Mouse (Mus musculus) forebrain, embryonic 13.5 days (tissue): ENCODE measurements at regions not wholly inside any gene's neighbourhood (a gene's known extent, or its start where the extent isn't known, plus 50 kb on each side); places are given as distances from the start of the nearest gene placed in this dataset.

ENCODE experiments used
- ATAC-seq: fragments of 200-750 bp; cut with Nextera tagmentation; 2 replicates; pipeline ENCODE4 v1.8.0; 2017
- H3K27ac ChIP-seq: fragments of 300-500 bp; sonication (generic); 2 replicates; pipeline ENCODE4 v1.5.1; 2015; ENCODE audit warnings: inconsistent platforms, mild to moderate bottlenecking, moderate library complexity
- H3K27me3 ChIP-seq: fragments of 300-500 bp; sonication (generic); 2 replicates; pipeline ENCODE4 v1.6.1; 2015; ENCODE audit warnings: mild to moderate bottlenecking, inconsistent platforms
- H3K36me3 ChIP-seq: fragments of 300-500 bp; sonication (generic); 2 replicates; pipeline ENCODE4 v1.6.1; 2015; ENCODE audit warnings: mild to moderate bottlenecking, inconsistent platforms; ENCODE audit not compliant: poor library complexity, severe bottlenecking
- H3K4me1 ChIP-seq: fragments of 300-500 bp; sonication (generic); 2 replicates; pipeline ENCODE4 v1.6.1; 2015; ENCODE audit warnings: inconsistent platforms
- H3K4me2 ChIP-seq: fragments of 300-500 bp; sonication (generic); 2 replicates; pipeline ENCODE4 v1.6.1; 2015; ENCODE audit warnings: inconsistent platforms, mild to moderate bottlenecking, moderate library complexity
- H3K4me3 ChIP-seq: fragments of 300-500 bp; sonication (generic); 2 replicates; pipeline ENCODE4 v1.5.1; 2015; ENCODE audit warnings: mild to moderate bottlenecking, inconsistent platforms
- H3K9ac ChIP-seq: fragments of 300-500 bp; sonication (generic); 2 replicates; pipeline ENCODE4 v1.6.1; 2015; ENCODE audit warnings: mild to moderate bottlenecking, inconsistent platforms
- H3K9me3 ChIP-seq: fragments of 300-500 bp; sonication (generic); replicated peaks from 2 replicates; pipeline ENCODE4 v1.6.1; 2016; ENCODE audit warnings: inconsistent platforms
- WGBS: fragments of 180-500 bp; shearing (Covaris S2); methylation state at CpG from one replicate; pipeline ENCODE4 v1.1.7; 2015; 5-methylcytosine and 5-hydroxymethylcytosine counted together

DNA sequence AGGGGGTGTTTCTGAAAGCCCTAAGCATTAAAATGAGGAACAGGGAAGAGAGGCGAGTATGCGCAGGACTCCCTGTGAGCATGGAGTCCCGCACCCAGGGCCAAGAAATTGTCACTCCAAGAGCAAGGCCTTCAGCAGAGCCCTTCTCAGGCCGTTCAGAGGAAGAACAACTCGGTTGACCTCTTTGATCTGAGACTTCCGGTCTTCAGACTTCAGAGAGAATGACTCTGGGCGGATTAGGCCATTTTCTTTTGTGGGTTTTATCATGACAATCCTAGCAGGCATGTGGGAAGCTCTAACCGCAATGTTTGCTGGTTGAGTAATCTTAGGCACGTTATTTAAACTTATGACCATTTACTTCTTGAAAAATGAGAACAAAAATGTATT is 193.9 kb upstream of the Creb1 start:
- H3K27ac ChIP-seq: no peak overlapping the region
- no peaks in the 10 kb centered on the region for H3K36me3 ChIP-seq
- H3K4me3 ChIP-seq: no peak overlapping the region
- peaks cover 11% of the 10 kb centered on the region for H3K4me1 ChIP-seq
- WGBS: 33% methylated on average over 9 of the region's 9 CpGs
- ATAC-seq: no peak
- H3K4me2 ChIP-seq: peak overlapping the region; percentile 39
- no peaks in the 10 kb centered on the region for H3K9me3 ChIP-seq
- no peaks in the 10 kb centered on the region for H3K27me3 ChIP-seq
- H3K9ac ChIP-seq: no peak overlapping the region

DNA sequence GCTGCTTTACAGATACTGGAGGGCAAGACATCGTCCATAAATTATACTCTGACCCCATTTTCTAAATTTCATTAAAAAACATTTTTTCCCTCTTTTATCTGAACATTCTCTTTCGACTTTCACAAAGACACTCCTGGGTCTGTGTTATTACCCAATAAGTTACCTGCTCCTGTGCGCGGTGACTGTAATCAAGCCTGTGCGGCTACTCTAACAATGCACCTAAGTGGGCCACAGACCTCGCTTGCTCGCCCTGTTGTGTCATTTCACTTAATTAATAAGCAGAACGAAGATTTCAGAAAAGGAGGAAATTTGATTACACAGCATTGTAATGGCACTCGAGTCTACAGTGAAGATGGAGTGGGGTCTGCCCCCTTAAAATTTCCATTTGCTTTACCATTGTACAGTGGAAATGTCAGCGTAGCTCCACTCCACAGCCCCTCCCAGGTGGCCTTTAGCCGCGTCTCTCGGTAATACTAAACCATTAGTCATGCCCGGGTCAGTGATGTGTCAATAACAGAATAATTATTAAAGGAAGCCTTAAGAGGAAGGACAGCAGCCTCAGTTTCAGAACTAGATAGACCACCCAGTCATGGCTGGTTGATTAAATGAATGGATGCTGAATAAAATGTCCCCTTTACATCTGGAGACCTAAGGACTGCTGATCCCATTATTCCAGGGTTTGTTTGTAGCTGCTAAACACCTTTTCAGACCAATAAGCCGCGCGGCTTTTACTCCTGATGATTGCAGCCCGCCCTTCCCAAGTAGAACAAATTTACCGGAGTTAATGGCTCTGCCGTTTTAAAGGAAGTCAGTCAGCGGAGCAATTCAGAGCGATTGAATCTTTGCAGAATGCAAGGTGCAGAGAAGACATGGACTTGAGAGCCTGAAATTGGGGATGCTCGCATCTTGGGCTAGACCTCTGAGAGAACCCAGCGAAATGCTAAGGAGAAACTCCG is 194.5 kb upstream of the Creb1 start:
- H3K4me3 ChIP-seq: no peak overlapping the region
- no peak for ATAC-seq
- 36% methylated on average over 25 of the region's 25 CpGs for WGBS
- H3K4me2 ChIP-seq: peak overlapping the region; percentile 39
- peaks cover 11% of the 10 kb centered on the region for H3K4me1 ChIP-seq
- H3K27me3 ChIP-seq: no peaks in the 10 kb centered on the region
- no peak overlapping the region for H3K27ac ChIP-seq
- no peaks in the 10 kb centered on the region for H3K36me3 ChIP-seq
- no peaks in the 10 kb centered on the region for H3K9me3 ChIP-seq
- H3K9ac ChIP-seq: no peak overlapping the region

DNA sequence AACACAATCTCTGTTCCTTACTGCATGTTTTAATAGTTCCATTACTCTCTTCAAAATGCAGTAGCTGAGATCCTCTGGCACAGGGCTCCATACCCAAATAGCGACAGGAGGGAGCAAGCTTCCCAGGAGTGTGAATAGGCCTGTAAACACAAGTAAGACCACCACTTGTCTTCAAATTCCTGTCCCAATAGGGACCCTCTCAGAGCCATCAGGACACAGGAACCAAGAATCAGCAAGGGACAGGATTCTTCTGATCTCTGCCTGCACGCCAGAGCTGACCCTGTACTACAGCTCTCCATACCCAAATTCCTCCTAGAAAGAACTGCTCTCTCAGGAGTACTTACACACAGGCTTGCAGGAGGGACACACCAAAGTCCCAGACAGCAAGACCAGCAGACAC is 200.9 kb upstream of the Creb1 start:
- no peak for ATAC-seq
- WGBS: 43% methylated on average over 2 of the region's 2 CpGs

DNA sequence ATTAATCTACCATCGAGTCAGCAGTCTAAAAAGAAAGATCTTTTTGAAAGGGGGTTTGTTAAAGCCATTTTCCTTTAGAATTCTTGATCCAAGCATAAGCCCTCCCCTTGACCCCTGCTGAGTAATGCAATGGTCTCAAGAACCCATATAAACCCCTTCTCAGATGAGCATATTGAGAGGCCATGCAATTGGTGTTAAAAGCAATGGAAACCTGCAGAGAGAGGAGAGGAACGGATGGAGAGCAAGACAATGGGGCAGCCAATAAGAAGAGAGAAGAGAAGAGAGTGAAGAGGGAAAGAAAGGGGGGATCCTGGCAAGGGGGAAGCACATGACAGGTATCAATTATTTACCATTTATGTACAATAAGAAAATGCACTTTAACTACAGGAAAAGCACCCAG is 201.7 kb upstream of the Creb1 start:
- Histone ChIP-seq H3K9me3 (no peaks in the 10 kb centered on the region), H3K9ac (no peak overlapping the region), H3K4me2 (no peak overlapping the region), H3K4me3 (no peak overlapping the region), H3K36me3 (no peaks in the 10 kb centered on the region), H3K27ac (no peak overlapping the region), H3K4me1 (peaks cover 9% of the 10 kb centered on the region; the same call in 1 of the 2 replicates), H3K27me3 (no peaks in the 10 kb centered on the region)
- ATAC-seq: peak; percentile 41; the same call in 1 of the 2 replicates
- 4% methylated on average over 2 of the region's 2 CpGs for WGBS

More for the DNA sequence above, 200.9 kb upstream of the Creb1 start:
- Histone ChIP-seq H3K9ac (no peak overlapping the region), H3K4me3 (no peak overlapping the region), H3K4me1 (peaks cover 9% of the 10 kb centered on the region; the same call in 1 of the 2 replicates), H3K36me3 (no peaks in the 10 kb centered on the region), H3K27me3 (no peaks in the 10 kb centered on the region), H3K4me2 (no peak overlapping the region), H3K27ac (no peak overlapping the region), H3K9me3 (no peaks in the 10 kb centered on the region)

DNA sequence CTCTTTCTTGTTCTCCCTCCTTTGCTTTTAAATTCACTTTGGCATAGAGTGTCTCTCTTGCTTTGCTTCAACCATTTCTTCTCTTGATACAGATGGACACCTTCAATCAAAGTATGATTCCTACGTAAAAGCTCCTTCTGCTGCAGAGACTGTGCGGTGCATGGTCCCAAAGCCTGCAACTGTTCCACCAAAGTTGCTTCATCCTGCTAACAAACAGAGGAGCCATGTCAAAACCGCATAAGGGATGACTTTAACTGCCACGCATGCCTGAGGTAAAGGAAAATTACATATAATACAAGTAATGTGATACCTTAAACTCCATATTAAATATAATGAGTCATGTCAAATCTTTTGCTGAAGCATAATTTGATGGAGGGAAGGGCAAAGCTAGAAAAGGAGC is 200.1 kb upstream of the Klf7 start:
- WGBS: 94% methylated on average over 4 of the region's 4 CpGs

DNA sequence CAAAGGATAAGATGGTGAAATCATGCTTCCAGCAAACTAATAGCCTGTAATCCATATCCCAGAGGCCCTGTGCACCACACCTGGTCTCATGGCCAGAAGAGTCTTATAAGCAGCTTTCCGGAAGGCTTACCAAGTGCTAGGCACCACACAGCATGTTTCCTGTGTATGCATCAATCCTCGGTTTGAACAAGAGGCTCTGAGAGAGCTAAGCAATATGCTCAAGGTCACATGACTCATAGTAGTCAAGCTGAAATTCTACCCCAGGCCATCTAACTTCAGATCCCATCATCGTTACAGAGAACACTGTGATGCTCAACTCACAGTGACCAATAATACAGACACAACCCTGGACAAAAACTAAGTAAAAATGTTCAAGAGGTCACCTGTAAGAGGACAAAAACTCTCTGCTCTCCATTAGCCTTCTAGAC is 197.1 kb upstream of the Klf7 start:
- no peak for ATAC-seq
- Histone ChIP-seq H3K27ac (no peak overlapping the region), H3K4me3 (no peak overlapping the region), H3K9me3 (no peaks in the 10 kb centered on the region), H3K9ac (no peak overlapping the region), H3K4me2 (no peak overlapping the region), H3K36me3 (no peaks in the 10 kb centered on the region), H3K4me1 (no peaks in the 10 kb centered on the region; the same call in 1 of the 2 replicates), H3K27me3 (no peaks in the 10 kb centered on the region)
- WGBS: 74% methylated on average over 3 of the region's 3 CpGs

More for the DNA sequence above, 200.1 kb upstream of the Klf7 start:
- Histone ChIP-seq H3K9me3 (no peaks in the 10 kb centered on the region), H3K27ac (no peak overlapping the region), H3K4me1 (no peaks in the 10 kb centered on the region; the same call in 1 of the 2 replicates), H3K4me2 (no peak overlapping the region), H3K9ac (no peak overlapping the region), H3K36me3 (no peaks in the 10 kb centered on the region), H3K4me3 (no peak overlapping the region), H3K27me3 (no peaks in the 10 kb centered on the region)
- no peak for ATAC-seq

DNA sequence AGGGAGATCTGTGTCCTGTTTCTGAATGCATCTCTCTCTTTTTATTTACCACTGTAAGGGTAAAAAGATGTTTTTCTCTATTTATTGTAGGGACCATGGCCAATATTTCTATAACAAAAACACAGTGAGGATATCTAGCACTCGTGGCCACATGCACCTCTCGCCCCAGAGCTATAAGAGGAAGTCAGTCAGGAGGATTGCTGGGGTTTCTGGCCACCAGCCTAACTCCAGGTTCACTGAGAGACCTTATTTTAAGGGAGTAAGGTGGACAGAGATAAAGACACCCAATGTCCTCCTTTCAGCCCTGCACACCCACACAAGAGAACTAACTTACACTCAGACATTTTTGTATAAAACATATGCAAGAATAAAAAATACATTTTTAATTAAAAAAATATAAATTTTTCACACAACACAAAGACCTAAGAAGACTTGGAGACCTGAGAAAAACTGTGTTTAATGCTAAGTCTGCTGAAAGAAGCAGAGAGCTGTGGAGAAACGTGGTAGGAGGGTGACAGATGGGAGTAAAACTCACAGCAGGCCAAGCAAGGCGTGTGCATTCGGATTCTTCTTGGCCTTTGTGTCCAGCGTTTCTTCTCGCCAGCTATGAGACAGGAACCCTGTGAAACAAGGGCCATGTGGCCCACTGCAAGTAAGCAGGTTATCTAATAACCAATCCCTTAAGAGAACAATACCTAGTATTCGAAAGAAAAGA is 196.5 kb upstream of the Klf7 start:
- Histone ChIP-seq H3K4me3 (no peak overlapping the region), H3K9me3 (no peaks in the 10 kb centered on the region), H3K27me3 (no peaks in the 10 kb centered on the region), H3K4me1 (no peaks in the 10 kb centered on the region; the same call in 1 of the 2 replicates), H3K9ac (no peak overlapping the region), H3K27ac (no peak overlapping the region), H3K36me3 (no peaks in the 10 kb centered on the region), H3K4me2 (no peak overlapping the region)
- WGBS: 69% methylated on average over 8 of the region's 8 CpGs
- ATAC-seq: no peak

DNA sequence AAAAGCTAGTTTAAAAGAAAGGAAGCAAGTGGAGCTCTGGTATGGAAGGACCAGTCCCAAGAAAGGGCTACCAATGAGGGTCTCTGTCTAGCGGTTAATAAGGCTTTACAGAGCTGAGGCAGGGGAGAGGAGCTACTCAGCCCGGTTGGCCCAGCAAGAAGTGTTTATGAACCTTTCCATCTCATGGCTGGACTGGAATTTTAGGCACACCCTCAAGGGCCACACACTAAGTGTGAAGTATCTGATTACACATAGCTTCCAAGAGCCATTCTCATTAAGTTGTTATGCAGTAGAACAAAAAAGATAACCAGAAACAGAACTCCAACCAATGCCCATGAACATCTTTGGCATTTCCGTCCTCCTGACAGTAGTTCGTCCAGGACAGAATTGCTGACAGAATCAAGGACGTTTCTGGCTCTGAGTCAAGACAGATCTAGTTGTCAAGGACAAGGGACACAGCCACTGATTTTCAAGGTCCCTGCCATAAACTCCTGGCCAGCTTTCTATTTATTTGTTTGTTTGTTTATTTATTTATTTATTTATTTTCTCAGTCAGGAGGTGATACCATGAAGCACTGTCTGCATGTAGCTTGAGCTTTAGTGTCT is 195.1 kb upstream of the Klf7 start:
- whole genome bisulfite sequencing: 91% methylated on average over 5 of the region's 5 CpGs
- H3K36me3 ChIP-seq: no peaks in the 10 kb centered on the region
- no peaks in the 10 kb centered on the region; the same call in 1 of the 2 replicates for H3K4me1 ChIP-seq
- no peaks in the 10 kb centered on the region for H3K9me3 ChIP-seq
- H3K27ac ChIP-seq: no peak overlapping the region
- H3K4me2 ChIP-seq: no peak overlapping the region
- no peak for ATAC-seq
- no peak overlapping the region for H3K9ac ChIP-seq
- H3K4me3 ChIP-seq: no peak overlapping the region
- no peaks in the 10 kb centered on the region for H3K27me3 ChIP-seq

DNA sequence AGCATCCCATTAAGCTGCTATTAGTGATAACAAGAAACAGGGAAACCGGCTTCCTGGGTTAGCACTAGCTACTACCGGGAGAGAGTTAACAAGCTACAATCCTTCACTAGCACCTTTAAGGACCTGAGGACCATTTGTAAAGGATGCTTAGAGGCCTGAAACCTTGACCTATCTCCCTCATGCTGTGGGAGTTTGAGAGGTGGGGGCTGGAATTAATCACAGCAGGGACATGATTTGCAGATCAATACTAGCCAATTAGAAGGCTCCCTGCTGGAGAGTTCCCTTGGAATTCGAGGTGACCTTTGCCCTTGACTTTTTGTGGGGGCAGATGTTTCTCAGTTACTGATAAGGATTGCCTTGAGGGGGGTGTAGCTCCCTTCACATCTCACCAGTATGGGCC is 189.3 kb upstream of the Klf7 start:
- ATAC-seq: no peak
- H3K9ac ChIP-seq: no peak overlapping the region
- WGBS: 26% methylated on average over 3 of the region's 3 CpGs
- H3K27ac ChIP-seq: no peak overlapping the region
- H3K36me3 ChIP-seq: no peaks in the 10 kb centered on the region
- H3K9me3 ChIP-seq: no peaks in the 10 kb centered on the region
- H3K4me1 ChIP-seq: peaks cover 8% of the 10 kb centered on the region; the same call in 1 of the 2 replicates
- no peaks in the 10 kb centered on the region for H3K27me3 ChIP-seq
- no peak overlapping the region for H3K4me2 ChIP-seq
- no peak overlapping the region for H3K4me3 ChIP-seq

DNA sequence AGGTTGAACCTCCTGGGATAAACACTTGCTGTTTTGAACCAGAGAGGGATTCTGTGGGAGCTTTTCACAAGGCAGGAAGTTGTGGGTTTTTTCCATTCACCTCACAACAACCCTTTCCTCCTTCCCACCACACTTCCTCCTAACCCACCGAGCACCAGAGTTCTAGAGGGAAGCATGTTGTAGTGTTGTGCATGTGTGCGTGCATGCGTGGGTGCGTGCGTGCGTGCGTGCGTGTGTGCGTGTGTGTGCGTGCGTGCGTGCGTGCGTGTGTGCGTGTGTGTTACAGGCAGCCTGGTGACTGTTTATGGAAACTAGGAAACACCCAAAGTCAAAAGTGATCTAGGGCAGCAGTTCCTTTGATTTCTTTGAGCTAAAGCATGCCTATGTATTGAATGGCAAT is 186.5 kb upstream of the Klf7 start:
- Histone ChIP-seq H3K4me1 (peaks cover 16% of the 10 kb centered on the region), H3K27me3 (no peaks in the 10 kb centered on the region), H3K36me3 (no peaks in the 10 kb centered on the region), H3K9ac (no peak overlapping the region), H3K27ac (no peak overlapping the region), H3K9me3 (no peaks in the 10 kb centered on the region), H3K4me3 (no peak overlapping the region), H3K4me2 (no peak overlapping the region)
- ATAC-seq: no peak
- WGBS: 96% methylated on average over 15 of the region's 15 CpGs

DNA sequence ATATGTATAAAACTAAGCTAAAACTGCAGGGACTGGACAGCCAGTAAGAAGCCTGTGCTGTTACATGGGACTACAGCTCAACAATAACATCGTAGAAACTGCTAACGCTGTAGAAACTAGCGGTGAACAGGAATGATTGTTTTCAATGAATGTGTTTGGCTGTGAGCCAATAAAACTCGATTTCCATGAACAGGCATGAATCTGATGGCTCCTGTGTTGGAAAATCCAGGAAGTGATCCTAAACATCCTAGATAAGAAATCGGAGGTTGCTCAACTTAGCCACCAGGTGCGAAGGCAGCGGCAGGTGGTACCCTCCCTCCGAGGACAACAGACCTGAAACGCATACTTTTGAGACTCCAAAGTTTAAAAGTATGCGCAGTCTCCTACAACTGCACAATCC is 186.0 kb upstream of the Klf7 start:
- no peak overlapping the region for H3K4me2 ChIP-seq
- ATAC-seq: no peak
- no peaks in the 10 kb centered on the region for H3K27me3 ChIP-seq
- H3K4me1 ChIP-seq: peaks cover 16% of the 10 kb centered on the region
- no peaks in the 10 kb centered on the region for H3K9me3 ChIP-seq
- no peak overlapping the region for H3K9ac ChIP-seq
- H3K36me3 ChIP-seq: no peaks in the 10 kb centered on the region
- no peak overlapping the region for H3K4me3 ChIP-seq
- H3K27ac ChIP-seq: no peak overlapping the region
- 68% methylated on average over 10 of the region's 10 CpGs for WGBS
